In the genomic region with DNA sequence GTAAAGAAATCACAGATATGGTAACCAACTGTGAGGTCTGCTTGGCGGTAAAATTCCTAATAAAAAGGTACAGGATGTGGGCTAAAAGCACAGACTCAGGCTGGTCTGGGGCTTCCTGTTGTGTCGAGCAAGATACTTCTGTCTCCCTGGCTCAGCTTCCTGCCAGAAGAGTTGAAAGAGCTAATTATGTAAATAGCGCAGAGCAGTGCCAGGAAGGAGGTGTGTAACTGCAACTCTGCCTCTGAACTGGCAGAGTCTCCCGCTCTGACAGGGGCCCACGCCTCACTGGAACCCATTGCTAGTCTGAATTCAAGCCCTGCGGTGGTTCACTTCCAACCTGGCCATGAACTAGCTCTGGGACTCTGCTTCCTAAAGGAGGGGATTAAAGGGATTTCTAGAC, we compare ENCODE assay signal across 7 mouse cellular contexts.
DNase-seq lines count a peak whose midpoint lies in the region; ATAC-seq lines count a peak whose summit lies in the region.

No protein-coding gene starts in this region.

- peak; percentile 99 for ATAC-seq in CD4-positive, CD25-positive, alpha-beta regulatory T cell, adult 4 months
- ATAC-seq in frontal cortex, adult (ENCODE audit: low TSS enrichment), result peak; percentile 97

- DNase-seq in CD4-positive helper T cell, adult 2 months (ENCODE audit: low read depth, low spot score), result peak; percentile 77
- DNase-seq in left cerebral cortex, adult 9 months (ENCODE audit: low spot score in 2 of 2), result peak; percentile 30 to 39
- peak; percentile 80 for DNase-seq in naive thymus-derived CD4-positive, alpha-beta T cell, adult 2 months (ENCODE audit: low read depth)
- no peak for DNase-seq in urinary bladder, postnatal 10 days (ENCODE audit: low spot score)
- no peak for DNase-seq in urinary bladder, postnatal 25 days (ENCODE audit: low spot score)

Comparison
In these comparisons a context has a peak if more than half of its experiments do, and no peak if none do; other contexts are left out.
1. DNase-seq: peak in CD4-positive helper T cell, adult 2 months (single experiment), left cerebral cortex, adult 9 months (2 of 2) and naive thymus-derived CD4-positive, alpha-beta T cell, adult 2 months (single experiment); none in urinary bladder, postnatal 10 days (single experiment) and urinary bladder, postnatal 25 days (single experiment).